Mouse (Mus musculus): ENCODE measurements at regions not wholly inside any gene's neighbourhood (a gene's known extent, or its start where the extent isn't known, plus 50 kb on each side); places are given as distances from the start of the nearest gene placed in this dataset.
"Not testable (repeated sequence)": the region's sequence is repeated elsewhere in the genome, so short reads cannot be mapped to it uniquely, and the experiment has no call there.

GRCm38 (mm10) chr6:31810602-31811512 is 239.2 kb upstream of the 1700012A03Rik start:
- Histone ChIP-seq H3K9ac (no peak overlapping the region), H3K27ac (replicated peaks) (no peak overlapping the region), H3K27me3 (no peaks in the 10 kb centered on the region), H3K36me3 (no peaks in the 10 kb centered on the region), H3K4me2 (replicated peaks) (no peak overlapping the region), H3K4me3 (replicated peaks) (no peak overlapping the region), H3K4me1 (peaks cover 3% of the 10 kb centered on the region; the same call in 1 of the 2 replicates), H3K9me3 (replicated peaks) (no peaks in the 10 kb centered on the region)
- no peak for ATAC-seq (ENCODE audit: insufficient number of reproducible peaks, low FRiP score, low TSS enrichment, low read depth)
- 54% methylated on average over 10 of the region's 10 CpGs for WGBS

- ATAC-seq (ENCODE audit: insufficient number of reproducible peaks, low FRiP score, low TSS enrichment, low read depth); H3K4me2 ChIP-seq (replicated peaks); H3K27ac ChIP-seq (replicated peaks); H3K4me3 ChIP-seq (replicated peaks); H3K4me1 ChIP-seq; H3K27me3 ChIP-seq; H3K9ac ChIP-seq; H3K36me3 ChIP-seq; H3K9me3 ChIP-seq (replicated peaks): not testable (repeated sequence)
- WGBS: 72% methylated on average over 6 of the region's 10 CpGs
Observed at GRCm38 (mm10) chr6:31804468-31804867, 240.7 kb upstream of the Podxl start.

GRCm38 (mm10) chr6:31803222-31803621 is 239.4 kb upstream of the Podxl start:
- ATAC-seq (ENCODE audit: insufficient number of reproducible peaks, low FRiP score, low TSS enrichment, low read depth); H3K4me3 ChIP-seq (replicated peaks); H3K9ac ChIP-seq; H3K4me1 ChIP-seq; H3K36me3 ChIP-seq; H3K9me3 ChIP-seq (replicated peaks); H3K4me2 ChIP-seq (replicated peaks); H3K27me3 ChIP-seq; H3K27ac ChIP-seq (replicated peaks): not testable (repeated sequence)
- 49% methylated on average over 11 of the region's 24 CpGs for WGBS

GRCm38 (mm10) chr6:31791547-31791946 is 227.8 kb upstream of the Podxl start:
- H3K27ac ChIP-seq (replicated peaks): no peak overlapping the region
- no peak overlapping the region for H3K9ac ChIP-seq
- no peak for ATAC-seq (ENCODE audit: insufficient number of reproducible peaks, low FRiP score, low TSS enrichment, low read depth)
- H3K4me2 ChIP-seq (replicated peaks): no peak overlapping the region
- H3K4me3 ChIP-seq (replicated peaks): no peak overlapping the region
- H3K27me3 ChIP-seq: no peaks in the 10 kb centered on the region
- no peaks in the 10 kb centered on the region for H3K4me1 ChIP-seq
- 83% methylated on average over 7 of the region's 7 CpGs for WGBS
- H3K9me3 ChIP-seq (replicated peaks): no peaks in the 10 kb centered on the region
- no peaks in the 10 kb centered on the region for H3K36me3 ChIP-seq

GRCm38 (mm10) chr6:31790906-31791305 is 227.1 kb upstream of the Podxl start:
- 59% methylated on average over 2 of the region's 2 CpGs for WGBS
- H3K4me2 ChIP-seq (replicated peaks): no peak overlapping the region
- no peaks in the 10 kb centered on the region for H3K9me3 ChIP-seq (replicated peaks)
- no peaks in the 10 kb centered on the region for H3K36me3 ChIP-seq
- no peaks in the 10 kb centered on the region for H3K27me3 ChIP-seq
- no peak for ATAC-seq (ENCODE audit: insufficient number of reproducible peaks, low FRiP score, low TSS enrichment, low read depth)
- H3K4me1 ChIP-seq: no peaks in the 10 kb centered on the region
- H3K27ac ChIP-seq (replicated peaks): no peak overlapping the region
- H3K4me3 ChIP-seq (replicated peaks): no peak overlapping the region
- H3K9ac ChIP-seq: no peak overlapping the region

GRCm38 (mm10) chr6:31776841-31777240 is 213.1 kb upstream of the Podxl start:
- no peaks in the 10 kb centered on the region for H3K36me3 ChIP-seq
- no peaks in the 10 kb centered on the region for H3K9me3 ChIP-seq (replicated peaks)
- ATAC-seq (ENCODE audit: insufficient number of reproducible peaks, low FRiP score, low TSS enrichment, low read depth): no peak
- no peaks in the 10 kb centered on the region for H3K4me1 ChIP-seq
- no peak overlapping the region for H3K9ac ChIP-seq
- WGBS: 48% methylated on average over 3 of the region's 3 CpGs
- no peak overlapping the region for H3K4me3 ChIP-seq (replicated peaks)
- no peaks in the 10 kb centered on the region for H3K27me3 ChIP-seq
- no peak overlapping the region for H3K4me2 ChIP-seq (replicated peaks)
- no peak overlapping the region for H3K27ac ChIP-seq (replicated peaks)

GRCm38 (mm10) chr6:31771916-31772315 is 208.1 kb upstream of the Podxl start:
- WGBS: 87% methylated on average over 2 of the region's 2 CpGs
- H3K36me3 ChIP-seq: no peaks in the 10 kb centered on the region
- H3K4me3 ChIP-seq (replicated peaks): no peak overlapping the region
- no peak overlapping the region for H3K27ac ChIP-seq (replicated peaks)
- H3K4me2 ChIP-seq (replicated peaks): no peak overlapping the region
- H3K4me1 ChIP-seq: no peaks in the 10 kb centered on the region
- H3K27me3 ChIP-seq: no peaks in the 10 kb centered on the region
- no peaks in the 10 kb centered on the region for H3K9me3 ChIP-seq (replicated peaks)
- no peak overlapping the region for H3K9ac ChIP-seq
- ATAC-seq (ENCODE audit: insufficient number of reproducible peaks, low FRiP score, low TSS enrichment, low read depth): no peak

GRCm38 (mm10) chr6:31745589-31745988 is 181.8 kb upstream of the Podxl start:
- H3K4me1 ChIP-seq: no peaks in the 10 kb centered on the region
- 44% methylated on average over 1 of the region's 1 CpGs for WGBS
- no peaks in the 10 kb centered on the region for H3K27me3 ChIP-seq
- H3K36me3 ChIP-seq: no peaks in the 10 kb centered on the region
- H3K9me3 ChIP-seq (replicated peaks): no peaks in the 10 kb centered on the region
- H3K27ac ChIP-seq (replicated peaks): no peak overlapping the region
- no peak overlapping the region for H3K4me2 ChIP-seq (replicated peaks)
- peak; percentile 63 for ATAC-seq (ENCODE audit: insufficient number of reproducible peaks, low FRiP score, low TSS enrichment, low read depth)
- H3K9ac ChIP-seq: no peak overlapping the region
- H3K4me3 ChIP-seq (replicated peaks): no peak overlapping the region

- Histone ChIP-seq H3K4me3 (replicated peaks) (no peak overlapping the region), H3K9me3 (replicated peaks) (no peaks in the 10 kb centered on the region), H3K4me2 (replicated peaks) (no peak overlapping the region), H3K36me3 (no peaks in the 10 kb centered on the region), H3K27ac (replicated peaks) (no peak overlapping the region), H3K4me1 (no peaks in the 10 kb centered on the region), H3K27me3 (no peaks in the 10 kb centered on the region), H3K9ac (no peak overlapping the region)
- WGBS: 76% methylated on average over 4 of the region's 4 CpGs
- no peak for ATAC-seq (ENCODE audit: insufficient number of reproducible peaks, low FRiP score, low TSS enrichment, low read depth)
Observed at GRCm38 (mm10) chr6:31731391-31731790, 167.6 kb upstream of the Podxl start.

- Histone ChIP-seq H3K9me3 (replicated peaks) (no peaks in the 10 kb centered on the region), H3K4me1 (no peaks in the 10 kb centered on the region), H3K27ac (replicated peaks) (no peak overlapping the region), H3K9ac (no peak overlapping the region), H3K4me2 (replicated peaks) (no peak overlapping the region), H3K4me3 (replicated peaks) (no peak overlapping the region), H3K36me3 (no peaks in the 10 kb centered on the region), H3K27me3 (no peaks in the 10 kb centered on the region)
- no peak for ATAC-seq (ENCODE audit: insufficient number of reproducible peaks, low FRiP score, low TSS enrichment, low read depth)
- 77% methylated on average over 9 of the region's 9 CpGs for WGBS
Observed at GRCm38 (mm10) chr6:31719614-31720013, 155.8 kb upstream of the Podxl start.

GRCm38 (mm10) chr6:31718843-31719242 is 155.1 kb upstream of the Podxl start:
- H3K36me3 ChIP-seq: no peaks in the 10 kb centered on the region
- no peak overlapping the region for H3K4me3 ChIP-seq (replicated peaks)
- no peak for ATAC-seq (ENCODE audit: insufficient number of reproducible peaks, low FRiP score, low TSS enrichment, low read depth)
- H3K27me3 ChIP-seq: no peaks in the 10 kb centered on the region
- H3K9me3 ChIP-seq (replicated peaks): no peaks in the 10 kb centered on the region
- 82% methylated on average over 4 of the region's 4 CpGs for WGBS
- no peak overlapping the region for H3K9ac ChIP-seq
- no peaks in the 10 kb centered on the region for H3K4me1 ChIP-seq
- no peak overlapping the region for H3K4me2 ChIP-seq (replicated peaks)
- H3K27ac ChIP-seq (replicated peaks): no peak overlapping the region

- no peak for ATAC-seq (ENCODE audit: insufficient number of reproducible peaks, low FRiP score, low TSS enrichment, low read depth)
Observed at GRCm38 (mm10) chr6:31717531-31717930, 153.8 kb upstream of the Podxl start.

More at GRCm38 (mm10) chr6:31717531-31717930, 153.8 kb upstream of the Podxl start:
- WGBS: 21% methylated on average over 12 of the region's 12 CpGs
- no peak overlapping the region for H3K4me3 ChIP-seq (replicated peaks)
- H3K9ac ChIP-seq: no peak overlapping the region
- H3K27ac ChIP-seq (replicated peaks): no peak overlapping the region
- no peaks in the 10 kb centered on the region for H3K9me3 ChIP-seq (replicated peaks)
- H3K4me1 ChIP-seq: no peaks in the 10 kb centered on the region
- H3K27me3 ChIP-seq: no peaks in the 10 kb centered on the region
- H3K36me3 ChIP-seq: no peaks in the 10 kb centered on the region
- H3K4me2 ChIP-seq (replicated peaks): no peak overlapping the region
